Mouse (Mus musculus) heart, embryonic 16.5 days (tissue): ENCODE results near the gene Rnf20. TPM values are rescaled to one million over a fixed set of nuclear protein-coding genes. Genes with fewer than 3 reads are reported as not detected.

Experiments used
- ATAC-seq: fragments of 200-750 bp; cut with Nextera tagmentation; replicated peaks from 2 replicates; pipeline ENCODE4 v1.8.0; 2017; ENCODE audit warnings: moderate number of reproducible peaks; ENCODE audit not compliant: insufficient read depth, low FRiP score; ENCODE audit errors: extremely low read depth
- H3K27ac ChIP-seq: fragments of 300-500 bp; sonication (generic); 2 replicates; pipeline ENCODE4 v1.5.1; 2014; ENCODE audit warnings: mild to moderate bottlenecking, low read length, control low read depth, moderate library complexity
- H3K27me3 ChIP-seq: fragments of 300-500 bp; sonication (generic); 2 replicates; pipeline ENCODE4 v1.6.1; 2014; ENCODE audit warnings: low read length, mixed read lengths; ENCODE audit not compliant: control insufficient read depth, insufficient read depth
- H3K36me3 ChIP-seq: fragments of 300-500 bp; sonication (generic); 2 replicates; pipeline ENCODE4 v1.6.1; 2014; ENCODE audit not compliant: control insufficient read depth, insufficient read depth
- H3K4me1 ChIP-seq: fragments of 300-500 bp; sonication (generic); 2 replicates; pipeline ENCODE4 v1.6.1; 2014; ENCODE audit warnings: low read length, mixed read lengths; ENCODE audit not compliant: control insufficient read depth, insufficient read depth
- H3K4me2 ChIP-seq: fragments of 300-500 bp; sonication (generic); 2 replicates; pipeline ENCODE4 v1.6.1; 2014; ENCODE audit warnings: low read depth, mild to moderate bottlenecking, control low read depth, low read length
- H3K4me3 ChIP-seq: fragments of 300-500 bp; sonication (generic); 2 replicates; pipeline ENCODE4 v1.5.1; 2014; ENCODE audit warnings: mild to moderate bottlenecking, control low read depth, low read length
- H3K9ac ChIP-seq: fragments of 300-500 bp; sonication (generic); 2 replicates; pipeline ENCODE4 v1.6.1; 2014; ENCODE audit warnings: low read length, control low read depth
- H3K9me3 ChIP-seq: fragments of 300-500 bp; sonication (generic); replicated peaks from 2 replicates; pipeline ENCODE4 v1.6.1; 2016; ENCODE audit warnings: low read length; ENCODE audit not compliant: control insufficient read depth
- WGBS: fragments of 180-500 bp; shearing (Covaris S2); extraction: QIAGEN DNeasy Blood & Tissue Kit; methylation state at CpG from one replicate; pipeline ENCODE4 v1.1.7; 2014; 5-methylcytosine and 5-hydroxymethylcytosine counted together
- polyA plus RNA-seq: library from polyadenylated mRNA; unstranded; fragments of >200 nt; fragmentation: Nextera tagmentation; extraction: Ambion mirVana; gene quantifications from 2 replicates; pipeline ENCODE4 v1.2.1, GENCODE M21; 2015

The Rnf20 gene
- polyA plus RNA-seq, 1 experiment from 2014 or later, result 22.0 TPM

DNA sequence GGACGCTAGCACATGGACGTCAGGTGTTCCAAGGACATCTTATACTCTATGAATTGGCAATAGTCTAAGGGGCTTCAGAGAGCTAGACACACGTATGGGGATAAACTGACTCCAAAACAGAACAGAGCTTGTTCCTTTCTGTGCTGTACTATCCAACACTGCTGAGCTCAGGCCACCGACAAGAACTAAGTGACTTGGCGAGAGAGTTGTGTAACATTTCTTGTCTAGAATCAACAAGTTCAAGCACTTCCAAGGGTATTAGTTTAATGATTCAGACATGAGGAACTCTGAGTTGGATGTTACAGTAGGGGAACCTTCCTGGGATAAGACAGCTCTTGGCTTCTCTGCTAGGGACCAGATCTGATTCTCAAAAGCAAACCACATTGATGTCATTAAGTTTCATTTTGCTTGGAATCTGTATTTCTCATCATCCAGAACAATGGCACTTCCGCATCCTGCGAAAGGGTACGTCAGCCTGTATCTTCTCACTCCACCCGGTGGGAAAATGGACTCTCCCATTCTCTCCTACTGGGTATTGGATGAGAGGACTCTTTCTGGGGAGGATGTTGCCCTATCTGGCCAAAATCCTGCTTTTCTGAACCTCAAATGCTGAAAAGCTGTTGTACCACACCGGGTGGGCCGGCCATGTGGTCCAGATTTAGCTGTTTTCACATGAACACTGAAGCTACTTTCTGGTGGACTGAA is 48.5 kb downstream of the Rnf20 start:
- Histone ChIP-seq H3K27me3 (no peaks in the 10 kb centered on the region), H3K36me3 (no peaks in the 10 kb centered on the region), H3K9me3 (no peaks in the 10 kb centered on the region), H3K4me1 (no peaks in the 10 kb centered on the region), H3K4me2 (no peak overlapping the region), H3K27ac (no peak overlapping the region), H3K9ac (no peak overlapping the region), H3K4me3 (no peak overlapping the region)
- ATAC-seq, result no peak
- 83% methylated on average over 11 of the region's 11 CpGs for WGBS

DNA sequence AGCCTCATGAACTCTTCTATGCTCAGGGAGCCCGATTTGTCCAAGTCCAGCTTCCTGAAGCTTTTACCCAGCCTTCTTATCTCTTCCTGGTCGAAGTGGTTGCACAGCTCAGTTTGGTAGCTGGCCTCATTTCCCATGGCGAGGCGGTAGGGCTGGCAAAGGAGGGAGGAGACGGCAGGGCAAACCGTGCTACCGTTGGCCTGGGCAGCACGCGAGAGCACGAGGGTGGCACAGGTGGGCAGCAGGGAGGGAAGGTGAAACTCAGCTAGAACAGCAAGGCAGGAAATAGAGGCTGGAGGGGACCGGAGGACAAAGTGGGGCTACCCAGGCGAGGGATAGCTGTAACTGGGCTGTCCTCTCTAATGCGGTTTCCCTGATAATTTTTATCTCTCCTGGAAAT is 50.0 kb downstream of the Rnf20 start, which contains the start of gene Ppp3r2:
Gene Ppp3r2, minus strand, starts transcription at position 213 of the 400 bp plus-strand sequence.
- 73% methylated on average over 13 of the region's 13 CpGs for WGBS
- Histone ChIP-seq H3K9ac (no peak within 1 kb of the TSS), H3K4me1 (no peaks in the 10 kb centered on the region), H3K4me2 (no peak within 1 kb of the TSS), H3K4me3 (no peak within 1 kb of the TSS), H3K9me3 (no peaks in the 10 kb centered on the region), H3K27ac (no peak within 1 kb of the TSS), H3K27me3 (no peaks in the 10 kb centered on the region), H3K36me3 (no peaks in the 10 kb centered on the region)
- no peak for ATAC-seq

DNA sequence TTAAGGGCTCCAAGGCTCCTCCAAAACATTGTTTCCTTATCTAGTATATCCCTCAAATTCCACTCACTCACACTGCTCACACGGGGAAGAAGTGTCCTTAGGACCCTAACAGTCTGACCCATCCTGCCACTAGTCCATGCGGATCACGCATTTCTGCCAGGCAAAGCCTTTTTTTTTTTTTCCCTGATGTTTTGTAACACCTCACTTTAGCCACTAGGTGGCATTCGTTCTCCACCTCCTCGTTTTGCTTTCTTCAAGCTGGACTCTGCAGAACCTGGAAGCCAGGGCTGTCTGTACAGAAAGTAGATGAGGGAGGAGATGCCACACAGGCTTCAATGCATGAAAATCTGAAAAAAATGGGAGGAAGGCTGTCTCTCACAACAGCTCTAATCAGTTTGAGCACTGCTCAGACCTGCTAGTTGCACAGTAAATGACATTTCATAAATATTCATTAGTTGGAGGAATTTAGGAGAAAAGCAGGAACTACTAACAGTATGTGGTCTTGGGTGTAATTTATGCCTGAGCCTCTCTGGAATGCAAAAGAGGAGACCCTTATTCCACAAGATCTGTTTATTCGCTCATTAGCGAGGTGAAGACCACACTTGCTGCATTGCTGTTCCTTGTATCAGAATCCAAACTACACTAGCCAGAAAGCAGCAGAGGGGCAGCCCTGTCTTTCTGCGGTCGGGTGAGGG is 56.9 kb downstream of the Rnf20 start:
- Histone ChIP-seq H3K27ac (no peak overlapping the region), H3K36me3 (no peaks in the 10 kb centered on the region), H3K4me3 (no peak overlapping the region), H3K4me1 (no peaks in the 10 kb centered on the region), H3K9ac (no peak overlapping the region), H3K4me2 (no peak overlapping the region), H3K9me3 (no peaks in the 10 kb centered on the region), H3K27me3 (no peaks in the 10 kb centered on the region)
- 25% methylated on average over 9 of the region's 9 CpGs for WGBS
- 0 out of 2 replicates have a peak, but pooled peaks have one; percentile 6 for ATAC-seq

DNA sequence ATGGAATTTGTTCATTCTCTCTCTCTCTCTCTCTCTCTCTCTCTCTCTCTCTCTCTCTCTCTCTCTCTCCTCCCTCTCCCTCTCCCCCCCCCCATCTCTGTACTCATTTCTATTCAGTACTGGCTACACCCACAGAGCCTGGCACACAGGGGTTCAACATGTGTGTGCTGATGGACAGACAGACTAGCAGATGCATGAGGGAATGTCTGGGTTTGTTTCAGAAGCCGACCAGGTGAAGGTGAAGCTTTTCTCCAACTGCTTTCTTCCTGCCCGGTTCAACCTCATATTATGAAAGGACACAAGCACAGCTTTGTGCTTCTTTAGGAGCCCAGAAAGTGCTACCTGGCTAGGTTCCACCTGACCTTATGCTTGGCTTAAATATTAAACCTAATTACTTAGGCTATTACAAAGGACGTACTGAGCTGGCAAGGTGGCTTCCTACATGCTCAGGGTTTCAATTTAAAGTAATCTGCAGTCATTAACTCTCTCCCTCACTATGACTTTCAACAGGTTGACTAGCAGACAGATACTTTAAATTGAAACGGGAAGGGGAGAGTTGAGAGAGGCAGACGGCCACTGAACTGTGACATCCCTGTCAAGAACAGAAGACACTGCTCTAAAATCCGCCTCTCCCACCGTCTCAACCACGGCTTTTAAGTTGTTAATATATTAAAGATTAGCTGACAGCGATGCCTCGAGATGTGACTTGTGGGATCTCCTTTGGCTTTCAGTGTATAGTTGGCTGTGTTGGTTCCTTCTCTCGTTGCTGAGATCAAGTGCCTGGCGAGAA is 59.8 kb downstream of the Rnf20 start:
- no peaks in the 10 kb centered on the region for H3K4me1 ChIP-seq
- no peak overlapping the region for H3K4me2 ChIP-seq
- WGBS, result 64% methylated on average over 12 of the region's 12 CpGs
- H3K4me3 ChIP-seq, result no peak overlapping the region
- H3K9me3 ChIP-seq, result no peaks in the 10 kb centered on the region
- no peak for ATAC-seq
- H3K27me3 ChIP-seq, result no peaks in the 10 kb centered on the region
- H3K36me3 ChIP-seq, result no peaks in the 10 kb centered on the region
- no peak overlapping the region for H3K27ac ChIP-seq
- no peak overlapping the region for H3K9ac ChIP-seq

Other genes starting within 250 kb of the Rnf20 start
- not detected in 2 replicates for gene Acnat2, start 223.9 kb upstream of the Rnf20 start, polyA plus RNA-seq
- gene Acnat1, start 158.1 kb upstream of the Rnf20 start, polyA plus RNA-seq, result not detected in 2 replicates
- 0.09 and 0.16 TPM in 2 replicates for gene Baat, start 125.4 kb upstream of the Rnf20 start, polyA plus RNA-seq
- gene Mrpl50, start 110.9 kb upstream of the Rnf20 start, polyA plus RNA-seq, result 59.0 and 69.5 TPM in 2 replicates
- gene Zfp189, start 110.8 kb upstream of the Rnf20 start, polyA plus RNA-seq, result 7.0 and 7.8 TPM in 2 replicates
- gene Aldob, start 82.5 kb upstream of the Rnf20 start, polyA plus RNA-seq, result 0.46 and 1.9 TPM in 2 replicates
- 53.8 and 63.3 TPM in 2 replicates for gene Tmem246, start 34.1 kb upstream of the Rnf20 start, polyA plus RNA-seq
- gene Ppp3r2, start 50.0 kb downstream of the Rnf20 start, polyA plus RNA-seq, result not detected in 2 replicates
- 0.21 and 0.26 TPM in 2 replicates for gene Grin3a, start 213.7 kb downstream of the Rnf20 start, polyA plus RNA-seq